Mouse (Mus musculus) cerebellum, adult 2 months (tissue): ENCODE measurements around the gene Pik3r5.

Experiments
- CTCF ChIP-seq: fragments of 200-500 bp; IDR thresholded peaks from 2 replicates; pipeline ENCODE4 v1.5.1; 2011; ENCODE audit warnings: low read depth, mild to moderate bottlenecking, control low read depth, low read length, moderate library complexity, borderline replicate concordance; ENCODE audit not compliant: insufficient read depth
- POLR2A ChIP-seq: fragments of 200-500 bp; IDR thresholded peaks from 2 replicates; pipeline ENCODE4 v1.6.1; 2011; ENCODE audit warnings: low read length, control low read depth, borderline replicate concordance; ENCODE audit not compliant: insufficient read depth

GRCm38 (mm10) chr11:68453301-68453700 lies 21.4 kb downstream of the Pik3r5 start:
- TF ChIP-seq CTCF (no peak), POLR2A (no peak)
